Mouse (Mus musculus) left cerebral cortex, postnatal 36 days (tissue): Measurements from ENCODE around the gene Rps6kb1. TPM values are rescaled to one million over a fixed set of nuclear protein-coding genes. Genes with fewer than 3 reads are reported as not detected.
"Not testable (repeated sequence)": the region's sequence is repeated elsewhere in the genome, so short reads cannot be mapped to it uniquely, and the experiment has no call there.

Source experiments
- DNase-seq, 2 experiments: peaks; one replicate each; pipeline ENCODE4 v3.0.0; 2021 to 2022; ENCODE audit warnings: low spot score in 2 of 2, mixed read lengths in 1 of 2
- intact Hi-C: fragments of 180-260 bp; cut with DNase I; formaldehyde crosslinking; loops from one replicate; pipeline ENCODE4 v1.15.1; 2025
- total RNA-seq, 2 experiments: library from RNA; stranded (reverse); gene quantifications; 2 replicates each; pipeline ENCODE4 v1.2.3; 2021

The Rps6kb1 gene
- total RNA-seq, 2 experiments from 2014 or later: 33.7 to 38.4 TPM

DNA sequence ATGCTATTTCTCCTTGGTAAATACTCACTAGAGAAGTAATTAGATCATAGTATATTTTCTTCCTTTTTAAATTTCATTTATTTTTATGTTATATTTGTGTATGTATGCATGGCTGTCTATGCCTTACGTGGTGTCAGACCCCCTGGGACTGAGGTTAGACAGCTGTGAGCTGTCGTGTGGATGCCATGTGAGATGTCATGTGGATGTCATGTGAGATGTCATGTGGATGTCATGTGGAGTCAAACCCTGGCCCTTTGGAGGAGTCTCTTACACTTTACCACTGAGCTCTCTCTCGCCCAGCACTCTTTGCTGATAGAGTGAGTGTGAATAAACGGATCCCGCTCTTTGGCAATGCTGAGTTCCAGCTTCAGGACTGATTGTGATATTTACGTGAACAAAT, 8.9 kb upstream of the Rps6kb1 start:
- DNase-seq: no peak
- intact Hi-C loops: no loop called here

DNA sequence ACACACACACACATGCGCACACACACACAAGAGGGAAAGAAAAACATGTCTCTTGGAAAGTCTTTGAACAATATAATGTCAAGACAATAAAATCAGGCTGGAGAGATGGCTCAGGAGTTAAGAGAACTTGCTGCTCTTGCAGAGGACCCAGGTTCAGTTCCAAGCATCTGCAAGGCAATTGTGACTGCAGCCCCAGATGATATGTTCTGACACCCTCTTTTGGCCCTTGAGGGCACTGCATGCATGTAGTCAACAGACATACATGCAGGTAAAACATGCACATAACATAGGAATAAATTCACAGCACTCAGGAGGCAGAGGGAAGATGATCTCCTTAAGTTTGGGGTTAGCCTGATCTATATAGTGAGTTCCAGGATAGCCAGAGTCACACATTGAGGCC, 2.8 kb upstream of the Rps6kb1 start:
- DNase-seq: no peak
- intact Hi-C loops: no loop called here

DNA sequence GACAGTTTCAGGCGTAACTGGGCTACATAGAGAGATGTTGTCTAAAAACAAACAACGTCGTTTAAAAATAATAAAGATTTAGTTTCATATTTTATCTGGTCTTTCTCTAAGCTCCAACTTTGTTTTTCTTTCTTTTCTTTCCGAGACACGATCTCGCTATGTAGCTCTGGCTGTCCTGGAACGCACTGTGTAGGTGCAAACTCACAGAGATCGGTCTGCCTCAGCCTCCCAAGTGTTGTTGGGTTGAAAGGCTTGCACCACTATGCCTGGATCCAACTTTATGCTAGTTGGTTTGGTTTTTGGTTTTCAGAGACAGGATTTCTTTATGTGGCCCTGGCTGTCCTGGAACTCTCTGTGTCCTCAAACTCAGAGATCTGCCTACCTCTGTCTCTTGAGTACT, 951 bp upstream of the Rps6kb1 start:
- intact Hi-C loops: no loop called here
- DNase-seq: no peak

DNA sequence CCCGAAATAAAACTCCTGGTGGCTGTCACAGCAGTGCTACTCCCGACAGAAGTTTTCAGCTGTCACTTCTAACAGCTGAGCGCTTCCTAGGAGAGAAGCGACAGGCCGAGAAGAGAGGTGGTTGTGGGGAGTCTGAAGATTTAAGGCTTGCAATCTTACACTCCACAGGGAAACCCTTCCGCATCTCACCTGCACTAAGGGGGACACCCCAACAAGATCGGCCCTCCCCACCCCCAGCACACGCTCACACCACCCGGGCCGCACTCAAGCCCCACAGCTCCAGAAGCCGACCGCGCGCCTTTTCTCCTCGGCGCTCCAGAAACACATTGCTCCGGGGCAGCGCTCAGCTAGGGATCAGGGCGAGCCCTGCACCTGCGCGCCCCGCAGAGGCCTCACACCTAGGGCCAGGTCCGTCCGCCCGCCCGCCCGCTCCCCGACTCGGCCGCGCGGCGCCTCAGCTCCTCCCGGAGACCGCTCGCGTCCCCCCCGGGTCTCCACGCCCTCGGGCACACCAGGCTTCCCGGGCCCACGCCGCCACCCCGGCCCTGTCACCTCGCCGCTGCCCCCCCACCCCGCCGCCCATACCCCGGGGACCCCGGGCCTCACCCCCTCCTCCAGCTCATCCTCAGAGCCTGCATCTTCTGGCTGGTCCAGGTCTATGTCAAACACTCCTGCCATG, 506 bp downstream of the Rps6kb1 start:
- DNase-seq: no peak
- intact Hi-C loops: no loop called here

DNA sequence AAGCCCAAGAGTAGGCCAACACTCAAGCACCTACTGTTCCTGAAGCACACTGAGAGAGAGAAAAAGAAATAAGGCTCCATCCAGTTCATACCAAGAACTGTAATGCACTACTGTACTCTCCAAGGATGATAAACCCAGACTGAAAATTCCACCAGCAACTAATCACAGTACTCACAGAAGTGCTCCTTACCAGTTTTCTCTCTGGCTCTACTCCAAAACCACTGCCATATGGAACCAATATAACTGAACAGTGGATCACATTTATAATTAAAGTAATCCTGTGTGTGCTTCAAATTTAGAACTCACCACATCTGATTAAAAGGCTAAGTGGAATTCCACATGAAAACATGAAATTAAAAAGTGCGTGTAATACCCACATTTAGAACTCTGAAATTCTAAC, 1.8 kb downstream of the Rps6kb1 start:
- DNase-seq: no peak
- intact Hi-C loops: no loop called here

DNA sequence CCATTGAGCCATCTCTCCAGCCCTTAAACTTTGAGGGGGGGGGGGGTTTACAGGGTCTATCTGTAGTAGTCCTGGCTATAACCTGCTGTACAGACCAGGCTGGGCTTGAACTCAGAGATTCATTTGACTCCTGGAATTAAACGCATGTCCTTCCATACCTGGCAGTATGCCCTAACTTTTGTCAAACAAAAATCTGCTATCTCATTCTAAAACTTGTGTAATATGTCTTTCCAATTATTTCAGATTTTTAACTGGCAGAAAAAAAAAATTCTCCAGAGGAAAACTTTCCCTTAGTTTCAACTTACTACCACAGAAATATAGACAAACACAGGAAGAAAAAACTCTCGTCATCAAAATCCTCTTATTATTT, 4.1 kb downstream of the Rps6kb1 start:
- DNase-seq: no peak
- intact Hi-C loops: no loop called here

DNA sequence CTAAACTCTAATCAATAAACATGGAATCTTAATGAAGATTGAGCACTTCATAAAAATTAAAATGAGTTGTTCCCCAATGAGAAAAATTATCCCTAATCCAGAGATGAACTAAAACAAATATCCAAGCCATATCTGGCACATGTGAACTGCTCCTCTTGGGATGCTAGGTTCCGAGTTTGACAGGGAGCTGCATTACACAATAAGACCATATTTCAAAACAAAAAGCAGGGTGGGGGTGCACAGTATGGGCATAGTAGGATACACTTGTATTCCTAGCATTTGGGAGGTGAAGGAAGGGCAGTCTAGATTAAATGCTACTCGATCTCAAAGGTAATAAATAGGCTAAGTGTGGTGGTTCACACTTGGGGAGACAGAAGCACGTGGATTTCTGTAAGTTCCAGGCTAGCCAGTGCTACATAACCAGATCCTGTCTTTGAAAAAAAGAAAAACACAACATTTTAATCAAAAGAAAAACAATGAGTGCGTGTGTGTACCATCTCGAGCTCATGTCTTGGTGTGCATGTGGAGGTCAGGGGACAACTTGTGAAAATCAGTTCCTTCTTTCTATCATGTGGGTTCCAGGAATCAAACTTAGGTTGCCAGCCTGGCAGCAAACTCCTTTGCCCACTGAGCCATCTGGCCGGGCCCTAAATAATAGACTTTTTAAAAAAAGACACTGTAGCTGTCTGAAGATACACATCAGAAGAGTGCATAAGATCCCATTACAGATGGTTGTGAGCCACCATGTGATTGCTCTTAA, 4.7 kb downstream of the Rps6kb1 start:
- DNase-seq: no peak
- intact Hi-C loops: no loop called here

DNA sequence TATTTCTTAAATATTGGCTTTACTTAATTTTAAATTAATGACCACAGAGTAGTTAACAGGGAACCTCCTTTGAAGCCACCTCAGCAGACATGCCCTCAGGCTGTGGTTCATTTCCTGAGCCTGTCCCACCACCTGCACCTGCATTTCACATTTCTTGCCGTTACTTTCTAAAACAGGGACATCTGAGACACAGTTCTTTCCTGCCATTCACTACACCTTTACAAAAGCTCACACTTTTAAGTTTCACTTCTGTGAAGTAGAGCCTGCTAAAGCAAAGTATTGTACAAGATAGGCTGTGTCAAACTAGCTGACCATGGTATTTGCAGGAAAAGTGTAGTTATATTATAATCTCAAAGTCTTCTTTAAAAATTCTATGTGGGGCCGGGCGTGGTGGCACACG, 5.8 kb downstream of the Rps6kb1 start:
- intact Hi-C loops: no loop called here
- DNase-seq: no peak

DNA sequence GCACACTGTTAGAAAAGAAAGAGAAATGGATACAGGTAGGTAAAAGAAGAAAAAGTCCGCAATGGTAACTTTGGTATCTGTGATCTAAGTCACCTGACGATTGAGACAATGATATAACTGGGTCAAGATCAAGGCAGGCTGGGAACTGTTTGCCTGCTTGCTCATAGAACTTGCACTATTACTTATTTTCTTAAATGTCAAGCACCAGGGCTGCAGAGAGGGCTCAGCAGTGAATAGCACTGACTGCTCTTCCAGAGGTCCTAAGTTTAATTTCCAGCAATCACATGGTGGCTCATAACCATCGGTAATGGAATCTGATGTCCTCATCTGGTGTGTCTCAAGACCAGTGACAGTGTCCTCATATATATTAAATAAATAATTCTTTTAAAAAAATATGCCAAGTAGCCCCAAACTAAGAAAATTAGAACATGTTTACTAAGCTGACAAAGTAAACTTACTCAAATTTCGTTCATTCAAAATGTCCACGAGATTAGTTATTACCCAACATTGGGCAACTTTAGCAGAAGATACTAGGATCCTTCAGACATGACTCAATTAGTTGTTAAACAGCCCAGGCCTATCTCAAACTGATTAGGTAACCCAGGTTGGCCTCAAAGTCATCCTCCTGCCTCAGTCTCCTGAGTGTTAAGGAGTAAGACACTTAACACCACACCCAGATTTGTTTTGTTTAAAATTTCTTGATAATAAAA, 10.2 kb downstream of the Rps6kb1 start:
- DNase-seq: no peak
- intact Hi-C loops: no loop called here

DNA sequence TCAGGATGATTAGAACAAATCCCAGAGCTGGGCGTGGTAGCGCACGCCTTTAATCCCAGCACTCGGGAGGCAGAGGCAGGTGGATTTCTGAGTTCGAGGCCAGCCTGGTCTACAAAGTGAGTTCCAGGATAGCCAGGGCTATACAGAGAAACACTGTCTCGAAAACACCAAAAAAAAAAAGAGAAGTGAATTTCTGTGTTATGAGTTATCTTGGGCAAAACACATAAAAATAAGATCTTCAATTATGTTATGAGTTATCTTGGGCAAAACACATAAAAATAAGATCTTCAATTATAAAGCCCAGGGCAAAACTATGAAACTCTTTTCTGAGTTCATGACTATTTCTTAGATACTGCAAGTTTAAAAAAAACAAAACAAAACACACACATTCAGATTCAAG, 11.3 kb downstream of the Rps6kb1 start:
- intact Hi-C loops, DNase-seq: not testable (repeated sequence)

DNA sequence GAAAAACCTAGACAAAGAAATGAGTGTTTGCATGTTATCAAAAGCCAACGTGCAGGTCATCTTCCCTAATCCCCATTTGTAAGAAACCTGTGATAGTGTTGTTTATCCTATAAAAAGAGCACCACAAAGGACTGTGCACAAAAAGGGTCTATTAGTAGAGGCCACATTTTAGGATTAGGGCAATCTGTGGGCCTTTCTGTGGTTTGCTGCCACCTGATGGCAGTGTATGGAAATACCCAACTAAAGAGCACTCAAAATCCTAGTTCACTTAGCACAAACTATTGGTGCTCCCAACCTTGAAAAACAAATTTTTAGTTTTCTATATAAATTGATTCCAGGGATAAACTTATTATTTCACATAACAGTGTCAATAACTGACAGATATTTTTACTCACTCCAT, 11.8 kb downstream of the Rps6kb1 start:
- intact Hi-C loops: no loop called here
- no peak for DNase-seq

DNA sequence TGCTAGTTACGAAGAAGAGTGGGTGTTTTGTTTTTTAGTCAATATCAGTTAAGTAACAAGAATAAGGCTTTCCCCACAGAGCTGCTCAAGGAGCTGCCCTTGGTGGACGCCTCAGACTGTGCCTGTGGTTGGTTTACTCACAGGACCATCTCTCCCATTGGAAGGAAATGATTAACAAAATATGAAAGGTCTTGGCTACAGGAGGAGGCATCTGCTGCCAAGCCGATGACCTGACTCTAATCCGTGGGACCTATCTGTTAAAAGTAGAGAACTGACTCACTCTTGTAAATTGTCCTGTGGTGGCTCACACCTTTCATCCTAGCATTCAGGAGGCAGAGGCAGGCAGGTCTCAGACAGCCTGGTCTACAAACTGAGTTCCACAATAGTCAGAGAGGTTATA, 17.1 kb downstream of the Rps6kb1 start:
- DNase-seq: no peak
- intact Hi-C loops: no loop called here

DNA sequence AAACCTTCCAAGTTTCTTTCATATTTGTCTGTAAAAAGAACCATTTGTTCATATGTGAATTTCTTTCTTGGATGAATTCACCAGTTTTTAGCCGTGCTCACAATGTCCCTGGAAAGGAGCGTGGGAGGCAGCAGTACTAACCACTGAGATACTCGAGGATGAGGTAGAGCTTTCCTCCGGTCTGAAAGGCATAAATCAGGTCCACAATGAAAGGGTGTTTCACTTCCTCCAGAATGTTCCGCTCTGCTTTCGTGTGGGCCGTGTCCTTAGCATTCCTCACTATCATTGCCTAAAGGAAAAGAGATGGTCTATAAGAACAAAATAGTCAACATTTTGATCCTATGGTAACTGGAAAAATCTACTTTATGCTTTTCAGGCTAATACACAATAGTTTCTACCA, 24.9 kb downstream of the Rps6kb1 start:
- no peak for DNase-seq
- intact Hi-C loops: no loop called here

DNA sequence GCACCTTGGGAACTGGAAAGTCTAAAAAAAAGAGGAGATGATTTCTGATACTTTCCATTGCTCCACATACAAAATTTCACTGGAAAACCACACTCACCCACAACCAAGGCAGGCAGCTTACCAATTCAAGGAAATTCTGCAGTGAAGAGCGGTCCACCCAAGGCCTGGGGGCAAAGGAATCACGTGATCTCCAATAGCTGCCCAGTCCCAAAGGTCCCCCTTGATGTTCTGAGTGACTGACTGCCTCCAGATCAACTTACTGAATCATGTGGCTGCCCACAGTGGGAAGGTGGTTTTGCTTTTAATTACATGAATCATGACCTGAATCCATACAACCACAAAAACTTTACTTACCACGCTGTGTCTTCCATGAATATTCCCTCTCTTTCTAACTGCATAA, 27.4 kb downstream of the Rps6kb1 start:
- no peak for DNase-seq
- intact Hi-C loops: no loop called here

DNA sequence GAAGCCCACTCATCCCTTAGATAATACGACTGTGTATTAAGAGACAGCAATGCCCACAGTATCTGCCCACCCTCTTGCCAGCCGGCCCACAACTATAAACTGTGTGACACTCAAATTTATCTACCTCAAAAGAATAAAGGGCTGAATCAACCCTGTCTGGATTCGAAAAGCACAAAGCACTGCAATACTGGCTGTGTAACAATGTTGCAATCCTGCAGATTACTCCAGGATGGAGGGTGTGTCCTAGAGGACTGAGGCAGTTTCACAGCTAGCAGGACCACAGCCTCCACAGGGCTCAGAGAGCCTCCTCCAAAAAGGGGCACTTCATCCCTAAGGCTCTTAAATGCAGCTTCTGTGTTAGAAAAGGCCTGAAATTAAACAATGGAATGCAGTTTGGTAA, 28.0 kb downstream of the Rps6kb1 start:
- intact Hi-C loops: no loop called here
- DNase-seq: no peak

DNA sequence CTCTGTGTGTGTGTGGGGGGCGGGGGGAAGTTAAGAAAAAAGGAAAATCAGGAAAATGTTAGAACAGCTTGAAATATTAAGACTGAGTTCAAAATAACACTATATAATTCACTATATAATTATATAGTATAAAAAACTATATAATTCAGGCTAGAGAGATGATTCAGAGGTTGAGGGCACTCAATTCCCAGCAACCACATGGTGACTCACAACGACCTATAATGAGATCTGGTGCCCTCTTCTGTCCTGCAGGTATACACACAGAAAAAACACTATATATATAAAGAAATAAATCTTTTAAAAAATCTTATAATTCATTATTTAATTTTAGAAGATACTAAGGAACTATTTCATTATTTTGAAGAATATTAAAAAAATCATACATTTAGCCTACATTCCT, 36.6 kb downstream of the Rps6kb1 start:
- intact Hi-C loops: no loop called here
- DNase-seq: no peak

DNA sequence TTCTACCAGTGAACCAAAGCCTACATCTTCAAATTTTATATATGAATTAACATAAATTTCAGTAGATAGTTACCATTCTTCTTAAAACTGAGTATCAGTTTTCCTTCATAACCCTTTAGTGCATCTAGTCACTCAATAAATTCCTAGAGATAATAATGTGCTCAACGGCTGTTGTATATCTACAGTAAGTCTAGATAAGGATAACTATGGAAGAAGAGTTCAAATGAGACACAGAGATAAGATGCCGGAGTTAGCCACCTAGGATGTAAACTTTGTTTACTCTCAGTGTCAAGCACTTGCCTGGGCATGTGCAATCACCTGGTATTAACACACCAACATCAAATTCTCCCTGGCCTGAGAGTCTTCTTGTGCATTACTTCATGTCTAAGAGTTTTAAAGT, 37.3 kb downstream of the Rps6kb1 start:
- intact Hi-C loops: no loop called here

DNA sequence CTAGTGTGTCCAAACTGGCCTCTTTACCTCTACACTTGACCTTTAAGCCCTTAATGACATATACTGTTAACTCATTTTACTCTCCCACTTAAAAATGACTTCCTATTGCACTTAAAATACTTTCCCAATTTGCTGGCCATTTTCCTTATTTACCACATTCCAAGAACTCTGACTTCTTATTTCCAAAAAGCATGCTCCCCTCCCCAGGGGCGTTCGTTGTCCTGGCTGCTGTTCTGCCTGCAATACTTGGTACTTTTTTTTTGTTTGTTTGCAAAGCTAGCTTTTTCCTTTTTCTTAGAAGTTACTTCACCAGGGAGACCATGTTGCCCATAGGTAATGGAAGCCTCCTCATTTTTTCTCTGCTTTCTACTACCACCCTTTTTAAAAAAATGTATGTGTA, 41.5 kb downstream of the Rps6kb1 start:
- intact Hi-C loops: no loop called here
- no peak for DNase-seq

More for the DNA sequence above, 37.3 kb downstream of the Rps6kb1 start:
- DNase-seq: no peak

DNA sequence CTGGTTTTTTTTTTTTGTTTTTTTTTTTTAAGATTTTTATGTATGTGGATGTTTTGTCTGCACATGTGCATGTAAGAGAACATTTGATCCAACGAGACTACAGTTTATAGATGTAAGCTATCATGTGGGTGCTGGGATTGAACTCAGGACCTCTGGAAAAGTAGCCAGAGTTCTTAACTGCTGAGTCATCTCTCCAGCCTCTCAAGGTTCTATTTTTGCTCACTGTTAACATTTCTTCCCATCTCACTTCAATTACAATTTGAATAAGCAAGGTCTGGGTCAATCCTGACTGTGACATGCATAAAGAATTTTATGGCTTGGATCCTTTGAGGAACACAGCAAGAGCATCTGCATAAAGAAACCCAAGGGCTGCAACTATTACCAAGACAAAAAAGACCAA, 43.8 kb downstream of the Rps6kb1 start:
- intact Hi-C loops: no loop called here

DNA sequence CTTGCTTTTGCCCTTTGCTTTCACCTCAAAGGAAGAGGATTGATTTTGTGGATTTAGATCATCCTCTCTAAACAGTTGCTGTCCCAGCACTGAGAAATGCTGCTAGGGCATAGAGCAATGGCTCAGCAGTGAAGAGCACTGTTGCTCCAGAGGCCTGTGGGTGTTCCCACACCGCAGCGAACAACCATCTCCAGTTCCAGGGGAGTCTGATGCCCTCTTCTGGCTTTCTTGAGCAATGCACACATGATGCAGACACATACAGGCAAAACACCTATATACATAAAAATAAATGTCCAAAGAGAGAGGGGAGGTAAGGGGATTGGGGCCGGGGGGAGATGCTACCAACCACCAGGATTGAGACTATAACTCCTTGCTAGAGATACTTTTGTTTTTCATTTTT, 46.7 kb downstream of the Rps6kb1 start:
- intact Hi-C loops: no loop called here
- no peak for DNase-seq

More for the DNA sequence above, 43.8 kb downstream of the Rps6kb1 start:
- no peak for DNase-seq

DNA sequence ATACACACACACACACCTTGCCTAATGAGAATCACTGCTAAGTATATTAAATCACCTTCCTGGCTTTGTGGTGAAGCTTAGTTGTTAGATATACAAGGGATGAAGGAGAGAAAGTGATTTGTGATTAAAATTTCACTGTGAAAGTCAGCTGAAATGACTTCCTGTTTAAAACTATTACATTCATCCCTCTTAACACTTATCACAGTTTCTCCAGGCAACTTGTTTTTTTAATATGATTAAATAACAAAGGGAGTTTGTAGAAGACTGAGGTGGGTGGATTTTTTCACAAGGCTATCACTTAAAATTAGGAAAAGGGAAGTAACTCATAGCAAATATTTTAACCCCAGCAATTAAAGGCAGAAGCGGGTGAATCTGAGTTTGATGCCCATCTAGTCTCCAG, 47.2 kb downstream of the Rps6kb1 start:
- intact Hi-C loops: no loop called here
- DNase-seq: no peak
